Mouse (Mus musculus) urinary bladder, postnatal 36 days (tissue): ENCODE results near the gene Olfr1087.
"Not testable (repeated sequence)": the region's sequence is repeated elsewhere in the genome, so short reads cannot be mapped to it uniquely, and the experiment has no call there.

ENCODE experiments used
- DNase-seq, 2 experiments: peaks; one replicate each; pipeline ENCODE4 v3.0.0; 2022; ENCODE audit warnings: low spot score in 2 of 2, mixed read lengths in 1 of 2

Gene Olfr1087

GRCm38 (mm10) chr2:86698295-86698694, at the start of gene Olfr1087:
TSS of gene Olfr1087 (minus strand) at chr2:86698395.
- DNase-seq = no peak

GRCm38 (mm10) chr2:86733601-86734000, 35.4 kb upstream of the Olfr1087 start, which contains the start of gene Olfr1089:
TSS of gene Olfr1089 (minus strand) at chr2:86733701.
- DNase-seq = no peak

- no peak for DNase-seq
These were observed 18.2 kb downstream of the Olfr1087 start, which contains the start of gene Olfr1086 for GRCm38 (mm10) chr2:86679992-86680391. TSS of gene Olfr1086 (minus strand) at chr2:86680092.

GRCm38 (mm10) chr2:86661919-86662318, 36.3 kb downstream of the Olfr1087 start, which contains the start of gene Olfr1085:
TSS of gene Olfr1085 (minus strand) at chr2:86662019.
- DNase-seq = no peak

- DNase-seq = not testable (repeated sequence)
These were observed 58.6 kb downstream of the Olfr1087 start, which contains the start of gene Olfr1084 for GRCm38 (mm10) chr2:86639625-86640024. TSS of gene Olfr1084 (minus strand) at chr2:86639725.
